Mouse (Mus musculus): ENCODE results near the gene Msl1.
A peak's percentile ranks its signal among the peaks of the same experiment; 100 is the strongest.

GRCm38 (mm10) chr11:98788550-98789218 lies 6.6 kb upstream of the Msl1 start:
- peak; percentile 45 to 99; a peak in 3 of 4 replicates for TF ChIP-seq CTCF (conservative IDR thresholded peaks at IDR 0.05 in 1 of 2, IDR thresholded peaks at IDR 0.05 in 1 of 2; ENCODE audit: low read depth in 2 of 2, low read length in 2 of 2)
- peak; percentile 82 for TF ChIP-seq POLR2A (IDR thresholded peaks at IDR 0.05; ENCODE audit: low read depth, low read length)
- peak; percentile 75 for TF ChIP-seq BHLHE40 (IDR thresholded peaks at IDR 0.05; ENCODE audit: low read depth, low read length)
- peak; percentile 84 for TF ChIP-seq ZMIZ1 (IDR thresholded peaks at IDR 0.05; ENCODE audit: low read depth, low read length)
- peak; percentile 78; the same call in 1 of the 2 replicates for TF ChIP-seq E2F4 (IDR thresholded peaks at IDR 0.05; ENCODE audit: insufficient replicate concordance, low read depth, low read length)
- TF ChIP-seq USF2 (conservative IDR thresholded peaks at IDR 0.05; ENCODE audit: low read depth, low read length), result peak; percentile 83
- peak; percentile 88 for TF ChIP-seq HCFC1 (IDR thresholded peaks at IDR 0.05; ENCODE audit: low read depth, low read length)
- peak; percentile 86 for TF ChIP-seq IRF4 (IDR thresholded peaks at IDR 0.05; ENCODE audit: low read depth, low read length)
- TF ChIP-seq MAFK (IDR thresholded peaks at IDR 0.05; ENCODE audit: insufficient replicate concordance, low read length), result no peak
- TF ChIP-seq ETS1 (conservative IDR thresholded peaks at IDR 0.05; ENCODE audit: low read depth, low read length), result peak; percentile 71
- TF ChIP-seq JUND (conservative IDR thresholded peaks at IDR 0.05; ENCODE audit: low read depth, low read length), result peak; percentile 72
- peak; percentile 100 for TF ChIP-seq MAX (IDR thresholded peaks at IDR 0.05; ENCODE audit: low read length)
- peak; percentile 66 for TF ChIP-seq UBTF (IDR thresholded peaks at IDR 0.05; ENCODE audit: low read depth, low read length)
- peak; percentile 73; the same call in 1 of the 2 replicates for TF ChIP-seq POLR2AphosphoS2 (IDR thresholded peaks at IDR 0.05; ENCODE audit: low read depth, low read length)

All from CH12.LX (cell line).